Mouse (Mus musculus) lung, embryonic 16.5 days (tissue): ENCODE results near the gene Timp1. TPM values are rescaled to one million over a fixed set of nuclear protein-coding genes. Genes with fewer than 3 reads are reported as not detected.

Experiments
- ATAC-seq: fragments of 200-750 bp; cut with Nextera tagmentation; 2 replicates; pipeline ENCODE4 v1.8.0; 2017; ENCODE audit warnings: low read depth, mild to moderate bottlenecking, moderate library complexity
- H3K27ac ChIP-seq: fragments of 300-500 bp; sonication (generic); 2 replicates; pipeline ENCODE4 v1.5.1; 2014; ENCODE audit warnings: mild to moderate bottlenecking, control low read depth, low read length
- H3K27me3 ChIP-seq: fragments of 300-500 bp; sonication (generic); 2 replicates; pipeline ENCODE4 v1.6.1; 2014; ENCODE audit warnings: low read depth, low read length, mixed read lengths; ENCODE audit not compliant: control insufficient read depth, insufficient read depth
- H3K36me3 ChIP-seq: fragments of 300-500 bp; sonication (generic); 2 replicates; pipeline ENCODE4 v1.6.1; 2014; ENCODE audit warnings: low read length; ENCODE audit not compliant: control insufficient read depth, insufficient read depth
- H3K4me1 ChIP-seq: fragments of 300-500 bp; sonication (generic); replicated peaks from 2 replicates; pipeline ENCODE4 v1.6.1; 2014; ENCODE audit warnings: low read length, mixed read lengths; ENCODE audit not compliant: control insufficient read depth, insufficient read depth
- H3K4me2 ChIP-seq: fragments of 300-500 bp; sonication (generic); 2 replicates; pipeline ENCODE4 v1.6.1; 2014; ENCODE audit warnings: low read depth, low read length, control low read depth
- H3K4me3 ChIP-seq: fragments of 300-500 bp; sonication (generic); 2 replicates; pipeline ENCODE4 v1.5.1; 2014; ENCODE audit warnings: mild to moderate bottlenecking, low read length, control low read depth
- H3K9ac ChIP-seq: fragments of 300-500 bp; sonication (generic); 2 replicates; pipeline ENCODE4 v1.6.1; 2014; ENCODE audit warnings: low read length, control low read depth
- H3K9me3 ChIP-seq: fragments of 300-500 bp; sonication (generic); 2 replicates; pipeline ENCODE4 v1.6.1; 2016; ENCODE audit warnings: low read length; ENCODE audit not compliant: control insufficient read depth
- WGBS: fragments of 180-500 bp; shearing (Covaris S2); extraction: QIAGEN DNeasy Blood & Tissue Kit; methylation state at CpG from one replicate; pipeline ENCODE4 v1.1.7; 2014; 5-methylcytosine and 5-hydroxymethylcytosine counted together
- polyA plus RNA-seq: library from polyadenylated mRNA; unstranded; fragments of >200 nt; fragmentation: Nextera tagmentation; extraction: Ambion mirVana; gene quantifications from 2 replicates; pipeline ENCODE4 v1.2.1, GENCODE M21; 2015

The Timp1 gene
- polyA plus RNA-seq = 24.8 and 26.1 TPM in 2 replicates

GRCm38 (mm10) chrX:20869962-20870513, at the start of gene Timp1:
Timp1 (plus strand) TSS chrX:20870166.
- Histone ChIP-seq H3K4me2 (peak within 1 kb of the TSS; percentile 56), H3K4me3 (peak within 1 kb of the TSS; percentile 48), H3K9me3 (no peaks in the 10 kb centered on the region), H3K36me3 (no peaks in the 10 kb centered on the region), H3K27me3 (no peaks in the 10 kb centered on the region), H3K4me1 (no peaks in the 10 kb centered on the region), H3K9ac (peak within 1 kb of the TSS; percentile 61), H3K27ac (0 out of 2 replicates have a peak within 1 kb of the TSS, but pooled peaks have one; percentile 31)
- WGBS = 22% methylated on average over 16 of the region's 18 CpGs
- peak; percentile 91 for ATAC-seq

GRCm38 (mm10) chrX:20828934-20829333, 41.0 kb upstream of the Timp1 start:
- WGBS = 18% methylated on average over 5 of the region's 5 CpGs
- H3K27ac ChIP-seq = 0 out of 2 replicates have a peak overlapping the region, but pooled peaks have one; percentile 17
- no peak overlapping the region for H3K9ac ChIP-seq
- H3K9me3 ChIP-seq = no peaks in the 10 kb centered on the region
- peak; percentile 97 for ATAC-seq
- no peaks in the 10 kb centered on the region for H3K36me3 ChIP-seq
- no peaks in the 10 kb centered on the region for H3K27me3 ChIP-seq
- no peak overlapping the region for H3K4me2 ChIP-seq
- no peak overlapping the region for H3K4me3 ChIP-seq
- H3K4me1 ChIP-seq = no peaks in the 10 kb centered on the region

- Histone ChIP-seq H3K9me3 (no peaks in the 10 kb centered on the region), H3K27me3 (no peaks in the 10 kb centered on the region), H3K36me3 (no peaks in the 10 kb centered on the region), H3K27ac (no peak overlapping the region), H3K4me2 (no peak overlapping the region), H3K4me1 (no peaks in the 10 kb centered on the region), H3K9ac (no peak overlapping the region), H3K4me3 (no peak overlapping the region)
- no peak for ATAC-seq
- WGBS = 80% methylated on average over 3 of the region's 3 CpGs
These were observed 22.7 kb upstream of the Timp1 start for GRCm38 (mm10) chrX:20847232-20847631.

- Histone ChIP-seq H3K4me1 (no peaks in the 10 kb centered on the region), H3K27me3 (no peaks in the 10 kb centered on the region), H3K36me3 (no peaks in the 10 kb centered on the region), H3K4me2 (peak overlapping the region; percentile 50), H3K9ac (0 out of 2 replicates have a peak overlapping the region, but pooled peaks have one; percentile 26), H3K4me3 (peak overlapping the region; percentile 70), H3K27ac (peak overlapping the region; percentile 42), H3K9me3 (no peaks in the 10 kb centered on the region)
- 18% methylated on average over 2 of the region's 2 CpGs for WGBS
- peak; percentile 32; the same call in 1 of the 2 replicates for ATAC-seq
These were observed 22.1 kb upstream of the Timp1 start for GRCm38 (mm10) chrX:20847816-20848215.

- peak overlapping the region; percentile 42 for H3K27ac ChIP-seq
- peak overlapping the region; percentile 70 for H3K4me3 ChIP-seq
- no peaks in the 10 kb centered on the region for H3K4me1 ChIP-seq
- WGBS = 13% methylated on average over 42 of the region's 42 CpGs
- H3K27me3 ChIP-seq = no peaks in the 10 kb centered on the region
- peak overlapping the region; percentile 73 for H3K9ac ChIP-seq
- peak; percentile 99 for ATAC-seq
- no peaks in the 10 kb centered on the region for H3K9me3 ChIP-seq
- 0 out of 2 replicates have a peak, but pooled peaks cover under 1% of the 10 kb centered on the region for H3K36me3 ChIP-seq
- peak overlapping the region; percentile 62 for H3K4me2 ChIP-seq
These were observed 21.5 kb upstream of the Timp1 start for GRCm38 (mm10) chrX:20848256-20848984.

GRCm38 (mm10) chrX:20853794-20854193, 16.2 kb upstream of the Timp1 start:
- H3K4me3 ChIP-seq = no peak overlapping the region
- H3K36me3 ChIP-seq = peaks cover 2% of the 10 kb centered on the region
- no peak overlapping the region for H3K9ac ChIP-seq
- H3K4me2 ChIP-seq = no peak overlapping the region
- H3K27me3 ChIP-seq = no peaks in the 10 kb centered on the region
- no peak overlapping the region for H3K27ac ChIP-seq
- no peak for ATAC-seq
- no peaks in the 10 kb centered on the region for H3K4me1 ChIP-seq
- no peaks in the 10 kb centered on the region for H3K9me3 ChIP-seq
- 85% methylated on average over 7 of the region's 7 CpGs for WGBS

- Histone ChIP-seq H3K9ac (no peak overlapping the region), H3K4me3 (no peak overlapping the region), H3K4me1 (no peaks in the 10 kb centered on the region; the same call in 1 of the 2 replicates), H3K4me2 (no peak overlapping the region), H3K27ac (no peak overlapping the region), H3K9me3 (no peaks in the 10 kb centered on the region), H3K36me3 (no peaks in the 10 kb centered on the region; the same call in none of the 2 replicates), H3K27me3 (no peaks in the 10 kb centered on the region)
- 31% methylated on average over 5 of the region's 5 CpGs for WGBS
- peak; percentile 37 for ATAC-seq
These were observed 8.4 kb upstream of the Timp1 start for GRCm38 (mm10) chrX:20861453-20862104.

- WGBS = 27% methylated on average over 28 of the region's 29 CpGs
- Histone ChIP-seq H3K27me3 (no peaks in the 10 kb centered on the region), H3K36me3 (no peaks in the 10 kb centered on the region; the same call in none of the 2 replicates), H3K4me1 (no peaks in the 10 kb centered on the region; the same call in 1 of the 2 replicates), H3K9ac (peak overlapping the region; percentile 39; the same call in 1 of the 2 replicates), H3K4me3 (no peak overlapping the region), H3K27ac (no peak overlapping the region), H3K9me3 (no peaks in the 10 kb centered on the region), H3K4me2 (0 out of 2 replicates have a peak overlapping the region, but pooled peaks have one; percentile 1)
- ATAC-seq = peak; percentile 46
These were observed 7.6 kb upstream of the Timp1 start for GRCm38 (mm10) chrX:20862105-20863065.
